Mouse (Mus musculus): ENCODE measurements around the gene Gpatch1.

The Gpatch1 gene

GRCm38 (mm10) chr7:35317729-35318609 lies at the start of gene Gpatch1:
TSS of gene Gpatch1 (minus strand) at chr7:35318440.
- in situ Hi-C loops (cut with MboI, MseI): loop anchor here (10.0 kb wide), 1 partner anchor 267 kb away; the partner anchor contains the start of genes Ankrd27 and Rgs9bp

GRCm38 (mm10) chr7:35365161-35365910 lies 47.1 kb upstream of the Gpatch1 start:
- in situ Hi-C loops (cut with MboI, MseI): no loop called here

DNA sequence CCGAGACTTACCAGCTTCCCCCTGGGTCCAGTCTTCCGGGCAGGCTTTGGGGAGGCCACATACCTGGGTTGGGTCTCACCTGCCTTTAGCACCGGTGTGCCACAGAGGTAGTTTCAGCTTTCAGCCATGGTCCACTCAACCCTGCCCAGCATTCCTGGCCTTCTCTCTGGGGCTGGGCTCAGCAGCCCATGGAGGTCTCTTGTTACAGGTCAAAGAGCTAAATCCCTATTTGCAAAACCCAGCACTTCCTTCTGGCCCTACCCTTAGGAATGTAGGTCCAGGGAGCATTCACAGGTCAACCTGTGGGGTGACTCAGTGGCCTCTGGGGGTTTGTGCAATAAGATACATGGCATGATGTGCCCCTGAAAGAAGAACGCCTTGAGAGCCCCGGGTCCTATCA lies 44.6 kb upstream of the Gpatch1 start:
- in situ Hi-C loops (cut with MboI, MseI): no loop called here

DNA sequence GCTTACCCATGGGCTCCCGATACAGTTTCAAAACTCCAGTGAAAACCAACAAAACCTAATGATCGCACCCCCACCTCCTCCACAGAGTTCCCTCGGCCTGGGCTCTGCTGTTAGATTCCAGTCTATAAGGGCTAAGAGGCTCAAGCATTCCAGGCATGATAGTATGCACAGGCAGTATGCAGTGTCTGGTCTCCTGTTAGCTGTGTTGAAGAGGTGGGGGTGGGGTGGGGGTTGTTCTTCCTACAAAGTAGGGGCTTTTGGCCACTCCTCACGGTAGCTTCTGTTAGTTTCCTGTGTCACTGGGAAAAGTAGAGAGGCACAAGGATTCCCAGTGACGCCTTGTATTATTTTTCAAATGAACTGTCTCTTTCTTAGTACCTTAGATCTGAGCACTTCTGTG lies 44.0 kb upstream of the Gpatch1 start:
- in situ Hi-C loops (cut with MboI, MseI): no loop called here

GRCm38 (mm10) chr7:35357621-35358020 lies 39.4 kb upstream of the Gpatch1 start:
- in situ Hi-C loops (cut with MboI, MseI): no loop called here

GRCm38 (mm10) chr7:35355303-35355872 lies 37.1 kb upstream of the Gpatch1 start:
- in situ Hi-C loops (cut with MboI, MseI): no loop called here

- in situ Hi-C loops (cut with MboI, MseI): loop anchor here (5.0 kb wide), 1 partner anchor 516 kb away; no protein-coding TSS in a partner anchor
Observed at GRCm38 (mm10) chr7:35353306-35353705, 35.1 kb upstream of the Gpatch1 start.

DNA sequence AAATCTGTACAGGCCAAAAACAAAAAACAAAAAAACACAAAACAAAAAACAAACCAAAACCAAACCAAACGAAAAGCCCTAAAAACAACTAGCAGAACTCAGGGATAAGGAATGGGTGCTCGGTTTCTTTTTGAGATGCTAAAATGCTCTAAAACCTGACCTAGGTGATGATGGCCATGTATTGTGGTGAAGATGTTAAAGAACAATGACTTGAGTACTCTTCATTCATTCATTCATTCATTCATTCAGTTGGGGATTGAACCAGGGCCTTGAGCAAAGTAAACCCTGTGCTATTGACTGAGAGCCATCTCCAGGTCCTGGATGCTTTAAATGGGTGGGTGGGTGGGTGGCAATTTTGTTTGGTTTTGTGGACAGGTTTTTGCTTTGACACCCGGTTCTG lies 32.9 kb upstream of the Gpatch1 start:
- in situ Hi-C loops (cut with MboI, MseI): loop anchor here (5.0 kb wide), 1 partner anchor 514 kb away; no protein-coding TSS in a partner anchor

GRCm38 (mm10) chr7:35349886-35350684 lies 31.8 kb upstream of the Gpatch1 start:
- in situ Hi-C loops (cut with MboI, MseI): loop anchor here (5.0 kb wide), 1 partner anchor 513 kb away; no protein-coding TSS in a partner anchor

DNA sequence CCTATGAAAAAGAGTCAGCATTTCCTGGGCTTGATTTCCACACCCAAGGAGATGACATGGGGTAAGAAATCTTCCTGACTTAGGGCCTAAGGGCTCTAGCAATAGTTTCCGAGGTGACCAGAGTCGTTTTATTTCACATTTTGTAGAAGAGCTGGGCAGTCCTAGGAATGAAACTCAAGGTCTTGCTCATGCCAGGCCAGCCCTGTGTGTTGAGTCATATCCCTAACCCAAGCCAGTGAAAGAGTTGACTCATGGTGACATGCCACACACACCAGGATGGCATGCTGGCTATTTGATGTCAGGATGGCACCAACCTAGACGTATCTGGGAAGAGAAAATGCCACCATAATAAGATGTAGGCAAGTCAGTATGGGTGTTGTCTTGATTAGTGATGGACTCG lies 30.8 kb upstream of the Gpatch1 start:
- in situ Hi-C loops (cut with MboI, MseI): no loop called here

GRCm38 (mm10) chr7:35347918-35348700 lies 29.9 kb upstream of the Gpatch1 start:
- in situ Hi-C loops (cut with MboI, MseI): no loop called here

DNA sequence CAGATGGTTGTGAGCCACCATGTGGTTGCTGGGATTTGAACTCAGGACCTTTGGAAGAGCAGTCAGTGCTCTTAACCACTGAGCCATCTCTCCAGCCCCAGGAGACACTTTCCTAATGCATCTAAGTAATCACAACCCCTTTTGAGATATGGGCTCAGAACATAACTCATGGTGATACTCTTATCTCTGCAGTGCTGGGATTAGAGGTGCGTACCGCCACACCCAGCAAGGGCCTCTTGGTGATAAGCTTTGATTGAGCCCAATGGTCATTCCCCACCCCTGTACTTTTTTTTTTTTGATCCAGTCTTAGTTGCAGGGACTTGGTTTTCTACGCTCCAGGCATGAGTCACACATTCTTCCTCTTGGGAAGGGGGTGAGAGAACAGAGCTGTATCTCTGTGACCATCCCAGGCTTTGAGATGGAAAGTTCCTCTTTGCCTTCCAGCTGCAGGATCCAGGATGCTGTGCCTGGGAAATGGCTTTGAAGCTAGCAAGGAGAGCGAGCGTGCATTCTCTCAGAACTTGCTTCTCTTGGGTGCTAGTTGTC lies 26.6 kb upstream of the Gpatch1 start:
- in situ Hi-C loops (cut with MboI, MseI): no loop called here

GRCm38 (mm10) chr7:35342498-35342897 lies 24.3 kb upstream of the Gpatch1 start:
- in situ Hi-C loops (cut with MboI, MseI): no loop called here

DNA sequence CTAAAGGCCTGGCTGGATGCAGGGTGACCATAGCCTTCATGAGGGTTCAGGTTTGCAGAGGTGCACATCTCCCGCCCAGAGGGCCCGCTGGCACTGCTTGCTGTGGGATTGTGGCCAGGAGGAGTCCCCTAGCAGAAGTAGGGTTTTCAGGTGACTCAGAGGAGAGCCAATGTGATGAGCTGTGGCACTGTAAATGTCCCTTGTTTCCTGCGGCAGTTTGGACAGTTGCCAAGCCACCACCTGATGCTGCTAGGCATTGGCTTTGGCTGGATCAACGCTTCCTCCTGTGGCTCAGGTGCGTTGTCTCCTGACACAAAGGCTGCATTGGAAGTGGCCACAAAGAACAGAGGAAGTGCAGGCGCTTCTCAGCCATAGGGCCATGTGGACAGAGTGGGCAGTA lies 23.0 kb upstream of the Gpatch1 start:
- in situ Hi-C loops (cut with MboI, MseI): no loop called here

DNA sequence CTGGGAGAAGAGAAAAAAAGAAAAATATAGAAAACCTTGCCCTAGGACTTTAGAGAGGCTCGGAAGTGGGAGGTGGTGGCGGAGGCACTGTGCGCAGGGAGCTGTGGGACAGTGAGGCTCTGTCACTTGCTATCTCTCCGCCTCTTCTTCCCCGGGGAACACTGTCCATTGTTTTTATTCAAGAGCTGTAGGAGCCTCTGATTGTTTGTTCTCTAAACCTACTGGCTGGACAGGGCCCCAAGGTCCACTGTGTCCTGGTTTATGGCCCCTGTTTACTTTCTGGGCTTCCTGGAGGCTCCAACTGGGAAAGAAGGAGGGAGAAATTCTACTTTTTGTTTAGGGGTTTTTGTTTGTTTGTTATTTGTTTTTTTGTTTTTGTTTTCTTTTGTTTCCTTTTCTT lies 22.0 kb upstream of the Gpatch1 start:
- in situ Hi-C loops (cut with MboI, MseI): no loop called here

- in situ Hi-C loops (cut with MboI, MseI): loop anchor here (5.0 kb wide), 1 partner anchor 58 kb away; no protein-coding TSS in a partner anchor
Observed at GRCm38 (mm10) chr7:35334527-35335452, 16.6 kb upstream of the Gpatch1 start.

GRCm38 (mm10) chr7:35333692-35334526 lies 15.7 kb upstream of the Gpatch1 start, which contains the start of gene Rhpn2:
TSS of gene Rhpn2 (plus strand) at chr7:35334170.
- in situ Hi-C loops (cut with MboI, MseI): loop anchor here (5.0 kb wide), 1 partner anchor 58 kb away; no protein-coding TSS in a partner anchor

DNA sequence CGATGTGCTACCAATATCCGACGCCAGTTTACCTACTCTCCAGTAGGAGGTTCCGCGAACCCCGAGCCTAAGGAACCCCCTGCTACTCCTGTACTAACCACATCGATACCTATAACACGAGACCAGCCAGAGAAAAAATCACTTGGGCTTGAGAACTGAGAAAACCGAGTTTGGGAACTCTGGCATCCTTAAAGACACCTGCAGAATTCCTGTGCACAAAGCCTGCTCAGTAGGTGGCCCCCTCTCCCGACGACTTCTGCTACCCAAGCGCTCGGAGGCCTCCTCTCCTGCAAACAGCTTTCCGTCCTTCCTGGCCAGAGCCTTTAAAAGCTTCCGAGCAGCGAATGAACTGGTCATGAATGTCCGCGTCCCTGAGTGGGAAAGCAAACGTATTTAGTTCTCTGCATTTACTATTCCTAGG lies 15.0 kb upstream of the Gpatch1 start:
- in situ Hi-C loops (cut with MboI, MseI): loop anchor here (5.0 kb wide), 1 partner anchor 59 kb away; no protein-coding TSS in a partner anchor

Measured in T-helper 2 cell (primary cell).